Mouse (Mus musculus): ENCODE data around the gene Gins1.
"Not testable (repeated sequence)": the region's sequence is repeated elsewhere in the genome, so short reads cannot be mapped to it uniquely, and the experiment has no call there.

The Gins1 gene

DNA sequence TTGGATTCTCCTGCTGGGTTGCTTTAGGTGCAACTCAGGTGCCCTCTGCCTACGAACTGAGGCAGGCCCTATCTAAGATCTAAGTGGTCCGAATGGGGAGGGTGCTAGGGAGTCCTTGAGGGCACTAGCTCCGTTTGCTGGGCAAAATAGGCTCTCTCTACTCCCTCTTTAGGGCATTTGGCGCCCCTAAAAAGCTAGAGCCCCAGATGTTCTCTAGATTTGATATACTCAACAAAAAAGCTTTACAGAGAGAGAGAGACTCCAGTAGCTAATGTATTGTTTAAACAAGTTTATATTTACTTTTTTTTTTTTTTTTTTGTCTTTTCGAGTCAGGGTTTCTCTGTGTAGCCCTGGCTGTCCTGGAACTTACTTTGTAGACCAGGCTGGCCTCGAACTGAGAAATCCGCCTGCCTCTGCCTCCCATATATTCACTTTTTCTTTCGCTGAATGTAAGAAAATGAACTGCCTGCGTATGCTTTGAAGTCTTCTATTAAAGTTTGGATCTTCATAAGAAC lies at the start of gene Gins1:
TSS of gene Gins1 (plus strand) at position 465 of the 515 bp plus-strand sequence.
- DNase-seq (ENCODE audit: low spot score): no peak

GRCm38 (mm10) chr2:150858724-150859487 lies 46.3 kb upstream of the Gins1 start:
- no peak for DNase-seq (ENCODE audit: low spot score)

DNA sequence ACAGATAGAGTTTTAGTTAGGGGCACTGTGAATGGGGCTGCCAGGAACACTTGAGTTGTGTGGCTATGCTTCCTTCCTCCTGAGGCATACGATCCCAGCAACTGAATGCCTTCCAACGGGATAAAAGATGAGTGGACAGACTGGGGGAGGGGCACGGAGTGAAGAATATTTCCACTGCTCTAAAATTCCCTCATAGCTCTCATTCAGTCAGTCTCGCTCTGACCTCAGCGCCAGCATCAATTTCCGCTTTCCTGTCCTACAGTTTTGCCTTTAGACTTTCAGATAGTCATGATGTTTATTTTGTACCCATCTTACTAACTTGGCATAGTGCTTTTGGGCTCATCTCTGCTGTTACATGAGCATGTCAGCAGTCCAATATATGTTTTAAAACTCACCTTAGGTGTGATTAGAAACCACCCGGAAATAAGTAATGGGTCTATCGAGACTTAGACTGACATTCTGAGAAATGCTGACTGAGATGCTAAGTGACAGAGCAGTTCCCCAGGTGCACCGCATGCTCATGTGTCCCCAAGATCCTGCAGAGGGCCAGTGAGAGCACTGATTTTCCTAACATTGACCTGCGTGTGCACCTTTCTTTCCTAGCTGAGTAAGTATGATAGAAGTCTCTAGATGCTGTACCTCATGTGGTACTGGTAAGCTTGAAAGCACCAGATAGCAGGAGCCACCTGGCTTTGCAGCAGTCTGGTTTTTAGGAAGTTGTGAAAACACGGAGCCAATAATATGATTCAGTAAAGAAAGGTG lies 45.3 kb upstream of the Gins1 start:
- DNase-seq (ENCODE audit: low spot score): no peak

DNA sequence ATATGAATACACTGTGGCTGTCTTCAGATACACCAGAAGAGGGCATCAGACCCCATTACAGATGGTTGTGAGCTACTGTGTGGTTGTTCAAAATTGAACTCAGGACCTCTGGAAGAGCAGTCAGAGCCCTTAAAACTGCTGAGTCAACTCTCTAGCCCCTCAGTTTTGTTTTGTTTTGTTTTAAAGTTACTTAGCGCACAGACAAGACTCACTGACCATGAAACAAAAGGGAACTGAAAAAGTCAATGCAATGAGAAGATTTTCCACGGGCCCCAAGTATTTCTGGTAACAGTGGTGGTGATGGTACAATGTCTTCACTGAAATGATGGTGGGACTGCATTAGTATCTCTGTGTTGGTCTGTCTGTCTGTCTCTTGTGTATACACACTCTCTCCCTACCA lies 44.1 kb upstream of the Gins1 start:
- no peak for DNase-seq (ENCODE audit: low spot score)

GRCm38 (mm10) chr2:150867021-150867420 lies 38.2 kb upstream of the Gins1 start:
- no peak for DNase-seq (ENCODE audit: low spot score)

- no peak for DNase-seq (ENCODE audit: low spot score)
These were observed 35.8 kb upstream of the Gins1 start for GRCm38 (mm10) chr2:150869446-150869845.

DNA sequence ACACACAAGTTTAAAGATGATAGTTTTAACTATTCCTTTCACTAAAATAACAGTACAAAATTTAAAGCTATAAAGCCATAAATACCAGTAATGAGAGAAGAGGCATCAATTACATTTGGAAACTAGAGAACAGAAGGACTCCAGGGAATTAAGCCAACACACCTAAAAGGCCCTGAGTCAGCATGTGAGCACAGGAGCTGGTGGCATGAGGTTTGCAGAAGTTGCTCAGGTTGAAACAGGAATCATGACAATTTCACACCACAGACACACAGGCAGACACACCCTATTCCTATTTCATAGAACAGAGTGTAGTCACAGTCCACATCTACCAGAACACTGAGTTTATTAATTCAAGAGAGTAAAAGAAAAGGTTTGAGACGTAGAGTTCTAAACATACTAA lies 30.7 kb upstream of the Gins1 start:
- no peak for DNase-seq (ENCODE audit: low spot score)

DNA sequence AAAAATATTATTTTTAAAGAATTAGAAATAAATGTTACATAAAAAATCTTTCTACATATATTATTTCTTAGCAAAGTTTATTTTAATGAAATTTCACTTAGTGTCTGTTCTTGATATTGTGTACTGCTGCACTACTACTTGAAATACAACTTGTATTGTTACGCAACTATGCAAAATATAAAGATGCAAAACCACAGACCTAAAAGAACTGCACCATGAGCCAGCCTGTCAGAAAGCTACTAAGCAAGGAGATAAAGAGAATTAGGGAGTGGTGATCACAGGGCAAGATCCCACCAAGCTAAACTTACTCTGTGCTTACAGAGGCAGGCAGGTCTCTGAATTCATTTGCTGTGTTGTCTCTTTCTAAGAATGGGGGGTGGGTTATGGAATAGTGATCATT lies 30.0 kb upstream of the Gins1 start:
- DNase-seq (ENCODE audit: low spot score): no peak

- no peak for DNase-seq (ENCODE audit: low spot score)
These were observed 27.6 kb upstream of the Gins1 start for GRCm38 (mm10) chr2:150877561-150877960.

GRCm38 (mm10) chr2:150884075-150884778 lies 21.0 kb upstream of the Gins1 start:
- no peak for DNase-seq (ENCODE audit: low spot score)

- DNase-seq (ENCODE audit: low spot score): no peak
These were observed 20.5 kb upstream of the Gins1 start for GRCm38 (mm10) chr2:150884779-150885110.

DNA sequence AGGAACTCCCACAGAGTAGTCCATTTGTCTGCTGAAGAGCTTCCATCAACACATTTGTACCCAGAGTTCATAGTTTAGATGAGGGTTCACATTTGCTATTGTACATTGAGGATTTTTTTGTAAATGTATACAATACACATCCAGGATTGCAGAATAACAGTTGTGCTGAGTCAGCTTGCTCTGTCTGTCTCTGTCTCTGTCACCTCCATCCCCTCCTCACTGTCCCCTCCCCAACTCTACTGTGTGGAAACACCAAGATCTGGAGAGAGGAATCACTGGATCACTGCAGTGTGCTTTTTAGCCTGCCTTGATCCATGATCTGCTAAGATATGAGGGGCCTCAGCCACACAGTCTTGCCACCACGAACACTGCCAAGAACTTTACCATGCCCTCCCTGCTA lies 19.4 kb upstream of the Gins1 start:
- DNase-seq (ENCODE audit: low spot score): no peak

GRCm38 (mm10) chr2:150886315-150886714 lies 18.9 kb upstream of the Gins1 start:
- no peak for DNase-seq (ENCODE audit: low spot score)

DNA sequence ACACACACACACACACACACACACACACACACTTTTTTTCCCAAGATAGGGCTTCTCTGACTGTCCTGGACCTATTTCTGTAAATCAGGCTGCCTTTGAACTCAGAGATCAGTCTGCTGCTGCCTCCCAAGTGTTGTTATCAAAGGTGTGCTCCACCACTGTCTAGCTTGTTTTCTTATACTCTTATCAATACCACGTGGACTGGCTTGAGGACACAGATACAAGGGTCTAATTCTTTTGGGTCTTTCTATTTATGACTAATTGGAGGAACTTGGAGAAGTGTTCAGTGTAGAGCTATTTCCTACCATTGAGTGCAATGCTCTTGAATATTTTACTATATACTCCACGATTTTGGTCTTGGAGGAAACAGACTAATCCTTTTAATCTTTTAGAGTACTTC lies 17.8 kb upstream of the Gins1 start:
- no peak for DNase-seq (ENCODE audit: low spot score)

- DNase-seq (ENCODE audit: low spot score): peak; percentile 14
These were observed 10.5 kb upstream of the Gins1 start for GRCm38 (mm10) chr2:150894617-150895267.

GRCm38 (mm10) chr2:150895691-150896252 lies 9.4 kb upstream of the Gins1 start:
- DNase-seq (ENCODE audit: low spot score): peak; percentile 16

DNA sequence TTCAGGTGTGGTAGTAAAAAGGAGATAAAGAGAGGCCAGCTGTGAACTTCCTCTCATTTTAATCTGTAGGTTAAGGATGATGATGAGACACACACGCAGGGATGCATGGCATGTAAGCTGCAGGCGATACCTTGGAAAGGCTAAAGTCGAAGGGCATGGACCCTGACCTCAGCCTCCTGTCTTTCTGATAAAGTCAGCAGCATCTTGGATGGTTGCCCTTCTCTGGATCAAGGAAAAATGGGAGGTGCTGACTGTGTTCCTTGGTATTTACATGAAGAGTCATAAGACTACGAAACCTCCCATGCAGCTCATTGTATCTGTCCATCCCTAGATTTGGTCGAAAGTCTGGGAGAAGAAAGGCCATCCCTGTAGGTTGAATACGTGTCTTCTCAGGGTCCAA lies 4.9 kb upstream of the Gins1 start:
- DNase-seq (ENCODE audit: low spot score): no peak

DNA sequence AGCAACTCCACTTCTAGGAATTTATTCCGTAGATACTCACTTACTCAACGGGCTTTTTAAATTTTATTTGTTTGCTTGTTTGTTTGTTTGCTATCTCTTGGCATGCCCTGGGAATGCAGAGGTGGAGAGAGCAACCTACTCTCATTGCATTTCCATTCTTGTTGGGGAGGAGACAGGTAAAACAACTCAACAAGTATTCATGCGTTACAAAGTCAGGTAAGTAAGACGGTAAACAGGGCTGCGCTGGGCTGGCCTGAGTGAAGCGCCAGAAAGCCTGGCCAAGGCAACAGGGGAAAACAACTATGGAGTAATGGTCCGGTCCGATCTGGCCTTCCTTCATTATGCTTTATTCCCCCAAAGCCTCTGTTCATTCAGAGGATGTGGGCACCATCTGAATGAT lies 2.9 kb upstream of the Gins1 start:
- no peak for DNase-seq (ENCODE audit: low spot score)

DNA sequence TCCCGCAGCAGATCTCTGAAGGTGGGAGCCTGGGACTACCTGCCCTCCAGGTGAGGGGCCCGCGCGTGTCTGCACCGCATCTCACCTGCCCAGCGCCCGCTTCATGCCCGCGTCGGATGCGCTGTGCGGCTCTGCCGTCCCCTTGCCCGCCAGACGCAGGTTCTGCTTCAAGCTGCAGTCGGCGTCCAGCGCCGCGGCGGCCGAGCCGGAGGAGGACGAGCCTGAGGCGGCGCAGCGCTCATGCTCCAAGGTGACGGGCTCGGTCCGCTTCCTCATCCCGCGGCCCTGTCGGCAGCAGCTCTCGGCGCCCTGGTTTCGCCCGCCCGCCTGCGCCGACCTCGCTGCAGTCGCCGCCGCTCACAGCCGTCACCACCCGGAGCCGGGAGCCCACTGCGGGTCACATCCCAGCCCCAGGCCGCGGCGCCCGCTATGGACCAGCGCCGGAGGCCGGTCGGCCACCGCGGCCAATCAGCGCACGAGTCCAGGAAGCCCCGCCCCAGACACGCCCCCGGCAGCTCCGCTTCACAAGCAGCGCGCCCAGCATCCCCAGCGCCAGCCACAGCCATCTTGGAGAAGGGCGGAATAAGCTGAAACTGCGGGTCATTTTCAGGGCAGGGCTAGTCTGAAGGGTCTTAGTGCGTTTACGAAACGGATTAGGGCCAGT lies 796 bp upstream of the Gins1 start, which contains the start of gene Abhd12:
TSS of gene Abhd12 (minus strand) at position 470 of the 664 bp plus-strand sequence.
- peak; percentile 98 for DNase-seq (ENCODE audit: low spot score)

DNA sequence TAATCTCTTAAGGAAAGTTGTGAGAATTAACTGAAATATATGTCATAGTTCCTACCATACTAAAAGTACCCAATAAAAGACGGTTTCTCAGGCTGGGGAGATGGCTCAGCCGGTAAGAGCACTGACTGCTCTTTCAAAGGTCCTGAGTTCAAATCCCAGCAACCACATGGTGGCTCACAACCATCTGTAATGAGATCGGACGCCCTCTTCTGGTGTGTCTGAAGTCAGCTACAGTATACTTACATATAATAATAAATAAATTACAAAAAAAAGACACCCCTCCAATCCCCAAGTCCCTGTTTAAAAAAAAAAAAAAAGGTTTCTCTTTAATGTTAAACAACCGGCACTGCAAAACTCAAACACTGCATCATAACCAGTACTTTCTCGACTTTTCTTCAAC lies 3.7 kb downstream of the Gins1 start:
- not testable (repeated sequence) for DNase-seq (ENCODE audit: low spot score)

DNA sequence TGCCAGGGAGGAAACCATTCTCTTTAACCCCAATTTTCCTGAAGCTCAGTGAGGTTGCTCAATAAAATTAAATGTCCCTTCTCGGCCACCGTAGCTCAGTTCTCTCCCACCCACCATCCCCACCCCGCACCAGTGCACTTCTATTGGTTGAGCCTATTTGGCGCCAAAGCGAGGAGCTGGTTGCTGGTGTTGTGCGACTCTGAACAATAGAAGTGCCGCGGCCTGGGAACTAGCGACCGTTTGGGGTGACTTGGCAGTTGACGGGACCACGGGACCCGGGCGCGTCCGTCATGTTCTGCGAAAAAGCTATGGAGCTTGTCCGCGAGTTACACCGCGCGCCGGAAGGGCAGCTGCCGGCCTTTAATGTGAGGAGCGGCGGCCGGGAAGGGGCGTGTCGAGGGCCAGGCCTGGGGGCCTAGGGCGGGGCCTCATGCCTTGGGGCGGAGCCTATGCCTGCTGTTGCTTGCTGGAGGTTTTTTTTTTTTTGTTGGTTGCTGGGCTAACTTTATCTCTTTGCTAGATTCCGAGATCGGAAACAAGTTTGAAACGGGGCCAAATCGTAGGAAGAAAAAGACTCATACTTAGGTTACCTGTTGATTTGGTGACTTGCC lies 4.3 kb downstream of the Gins1 start:
- DNase-seq (ENCODE audit: low spot score): peak; percentile 95

Data from lung, postnatal 25 days (tissue).